Mouse (Mus musculus) c-Kit-positive CD71-positive TER-119-positive erythroid progenitor cells, embryonic 14.5 days (primary cell): ENCODE data around the gene Gins2.

ENCODE experiments used
- DNase-seq: peaks from one replicate; pipeline ENCODE4 v3.0.0-alpha.2; 2013; ENCODE audit warnings: low spot score

Gins2 gene

GRCm38 (mm10) chr8:120599504-120599903 lies 10.4 kb upstream of the Gins2 start:
- DNase-seq, result peak; percentile 67

- DNase-seq, result no peak
These were observed 9.5 kb upstream of the Gins2 start for GRCm38 (mm10) chr8:120598579-120598978.

GRCm38 (mm10) chr8:120595963-120596362 lies 6.9 kb upstream of the Gins2 start:
- DNase-seq, result peak; percentile 69

GRCm38 (mm10) chr8:120594571-120594970 lies 5.5 kb upstream of the Gins2 start:
- no peak for DNase-seq

GRCm38 (mm10) chr8:120591587-120592292 lies 2.6 kb upstream of the Gins2 start:
- DNase-seq, result no peak

GRCm38 (mm10) chr8:120589921-120590320 lies 817 bp upstream of the Gins2 start:
- DNase-seq, result no peak

GRCm38 (mm10) chr8:120585521-120585920 lies 3.6 kb downstream of the Gins2 start:
- no peak for DNase-seq

- no peak for DNase-seq
These were observed 7.3 kb downstream of the Gins2 start for GRCm38 (mm10) chr8:120581811-120582210.

GRCm38 (mm10) chr8:120581329-120581728 lies 7.8 kb downstream of the Gins2 start:
- DNase-seq, result no peak

GRCm38 (mm10) chr8:120580336-120581000 lies 8.6 kb downstream of the Gins2 start:
- no peak for DNase-seq

GRCm38 (mm10) chr8:120577821-120578220 lies 11.3 kb downstream of the Gins2 start:
- DNase-seq, result no peak

GRCm38 (mm10) chr8:120575801-120576200 lies 13.3 kb downstream of the Gins2 start:
- DNase-seq, result no peak

- DNase-seq, result no peak
These were observed 14.2 kb downstream of the Gins2 start for GRCm38 (mm10) chr8:120574941-120575340.

- DNase-seq, result no peak
These were observed 15.2 kb downstream of the Gins2 start for GRCm38 (mm10) chr8:120573866-120574265.

GRCm38 (mm10) chr8:120572534-120572933 lies 16.6 kb downstream of the Gins2 start:
- no peak for DNase-seq

- no peak for DNase-seq
These were observed 17.5 kb downstream of the Gins2 start for GRCm38 (mm10) chr8:120571561-120571960.

GRCm38 (mm10) chr8:120569939-120570715 lies 19.0 kb downstream of the Gins2 start:
- DNase-seq, result peak; percentile 67

- no peak for DNase-seq
These were observed 20.0 kb downstream of the Gins2 start for GRCm38 (mm10) chr8:120569123-120569522.

GRCm38 (mm10) chr8:120568164-120568798 lies 20.8 kb downstream of the Gins2 start:
- no peak for DNase-seq

GRCm38 (mm10) chr8:120567731-120568130 lies 21.4 kb downstream of the Gins2 start:
- no peak for DNase-seq

GRCm38 (mm10) chr8:120566681-120567080 lies 22.4 kb downstream of the Gins2 start:
- no peak for DNase-seq

GRCm38 (mm10) chr8:120565151-120565711 lies 23.9 kb downstream of the Gins2 start:
- no peak for DNase-seq
